Mouse (Mus musculus) frontal cortex, adult 2 months (tissue): ENCODE results near the gene Prss48. TPM values are rescaled to one million over a fixed set of nuclear protein-coding genes. Genes with fewer than 3 reads are reported as not detected.

Source experiments
- DNase-seq, 2 experiments: peaks; one replicate each; pipeline ENCODE4 v3.0.0; 2022; ENCODE audit warnings: low spot score in 1 of 2; ENCODE audit errors: extremely low spot score in 1 of 2
- polyA plus RNA-seq: library from polyadenylated mRNA; depleted of rRNA; stranded (reverse); fragments of >200 nt; gene quantifications from 2 replicates; pipeline ENCODE4 v1.2.3, GENCODE M21; 2012; rRNA removed

The Prss48 gene
- polyA plus RNA-seq: not detected in 2 replicates

DNA sequence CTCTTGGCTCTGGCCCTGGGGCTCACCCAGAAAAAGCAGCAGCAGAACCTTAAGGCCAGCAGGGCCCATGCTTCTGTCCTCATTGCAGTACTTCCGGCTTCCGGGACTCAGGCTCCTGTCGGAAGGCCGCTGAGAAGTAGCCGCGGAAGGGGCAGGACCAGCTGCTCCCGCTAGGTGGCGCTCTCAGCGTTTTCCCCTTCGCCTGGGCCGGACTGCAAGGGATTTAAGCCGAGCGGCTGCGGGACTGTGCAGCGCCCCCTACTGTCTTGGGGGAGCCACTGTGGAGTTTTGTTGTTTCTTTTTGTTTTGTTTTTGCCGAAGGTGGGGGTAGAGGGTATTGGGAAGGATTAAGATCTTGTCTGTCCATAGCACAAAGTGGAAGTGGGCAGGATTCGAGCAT is at the start of gene Prss48:
Gene Prss48 (minus strand): TSS at position 69 of the 400 bp plus-strand sequence.
- no peak for DNase-seq

DNA sequence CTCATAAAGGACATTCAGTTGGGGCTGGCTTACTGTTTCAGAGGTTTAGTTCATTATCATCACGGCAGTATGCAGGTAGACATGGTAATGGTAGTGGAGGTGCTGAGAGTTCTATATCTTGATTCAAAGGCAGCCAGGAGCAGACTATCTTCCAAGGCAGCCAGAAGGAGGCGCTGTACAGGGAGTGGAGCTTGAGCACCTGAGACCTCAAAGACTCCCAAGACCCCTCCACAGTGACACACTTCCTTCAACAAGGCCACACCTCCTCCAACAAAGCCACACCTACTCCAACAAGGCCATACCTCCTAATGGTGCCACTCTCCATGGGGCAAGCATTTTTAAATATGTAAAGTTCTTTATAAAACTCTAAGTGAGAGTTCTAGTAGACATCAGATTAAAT is 46.8 kb upstream of the Prss48 start:
- no peak for DNase-seq

DNA sequence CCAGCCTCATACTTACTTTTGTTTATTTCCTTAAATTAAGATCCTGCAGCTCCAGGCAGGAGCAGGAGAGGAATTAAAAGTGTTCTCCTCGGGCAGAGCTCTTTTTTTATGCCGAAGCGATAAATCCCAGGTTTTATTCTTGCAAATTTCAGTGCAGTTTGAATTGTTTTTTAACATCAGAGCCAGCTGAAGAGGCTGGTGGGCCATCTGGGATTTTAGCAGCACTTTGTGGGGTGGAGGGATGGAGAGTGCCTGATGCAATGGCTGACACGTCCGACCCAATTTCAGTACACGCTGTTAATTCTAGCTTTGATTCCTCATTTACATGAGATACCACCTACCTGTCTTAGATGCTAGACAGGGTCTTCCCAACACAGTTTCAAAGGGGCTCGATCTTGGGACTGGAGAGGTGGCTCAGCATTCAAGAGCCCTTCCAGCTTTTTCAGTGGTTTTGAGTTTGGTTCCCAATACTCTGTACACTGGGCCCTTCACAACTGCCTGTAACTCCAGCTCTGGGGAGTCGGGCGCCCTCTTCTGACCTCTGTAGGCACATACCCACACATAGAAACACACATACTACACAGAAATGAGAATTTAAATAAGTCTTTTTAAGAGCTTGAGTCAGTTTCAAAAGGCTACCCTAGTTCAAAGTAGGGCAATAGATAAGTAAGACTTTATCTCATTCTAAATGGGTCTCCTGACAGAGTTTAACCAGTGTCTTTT is 45.6 kb upstream of the Prss48 start:
- DNase-seq: no peak

DNA sequence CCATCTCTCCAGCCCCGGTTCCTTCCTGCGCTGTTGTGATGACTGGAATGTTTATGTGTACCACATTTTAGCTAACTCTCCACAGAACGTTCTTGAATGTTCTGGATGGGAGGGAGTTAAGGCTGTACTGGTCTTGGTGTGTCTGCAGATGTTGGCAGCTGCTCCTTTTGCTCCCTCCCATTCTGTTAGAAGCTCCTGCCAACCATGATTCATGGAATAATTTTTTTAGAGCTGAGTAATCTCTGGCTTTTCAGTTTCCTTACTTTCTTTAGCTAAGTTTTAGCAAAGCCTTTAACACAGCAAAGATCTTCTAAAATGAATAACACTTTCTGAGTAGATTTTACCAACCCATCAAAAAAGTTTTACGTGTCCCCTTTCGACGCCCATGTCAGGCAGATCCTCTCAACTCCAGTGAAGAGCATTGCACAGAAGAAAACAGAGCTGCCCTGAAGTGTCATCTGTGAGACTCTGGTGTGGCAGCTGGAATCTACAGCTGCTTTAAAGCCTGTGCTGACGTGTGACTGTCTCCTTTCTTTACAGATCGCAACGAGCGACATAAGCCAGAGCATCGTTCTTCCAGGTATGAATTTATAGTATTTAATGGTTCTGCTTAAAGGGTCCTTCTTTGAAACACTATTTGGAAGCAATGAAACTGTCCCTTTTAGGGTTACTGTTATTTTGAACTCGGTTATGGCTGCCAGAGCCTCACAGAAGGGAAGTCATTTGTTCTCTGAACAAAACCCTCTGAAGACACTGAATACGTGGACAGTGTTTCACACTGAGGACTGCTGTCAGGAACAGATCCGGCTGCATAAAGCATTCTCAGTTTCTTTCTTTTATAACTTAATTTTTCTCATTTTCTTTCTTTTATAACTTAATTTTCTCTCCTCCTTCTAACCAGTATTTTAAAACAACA is 38.3 kb upstream of the Prss48 start:
- DNase-seq: peak in 1 of 2 experiments; percentile 26

DNA sequence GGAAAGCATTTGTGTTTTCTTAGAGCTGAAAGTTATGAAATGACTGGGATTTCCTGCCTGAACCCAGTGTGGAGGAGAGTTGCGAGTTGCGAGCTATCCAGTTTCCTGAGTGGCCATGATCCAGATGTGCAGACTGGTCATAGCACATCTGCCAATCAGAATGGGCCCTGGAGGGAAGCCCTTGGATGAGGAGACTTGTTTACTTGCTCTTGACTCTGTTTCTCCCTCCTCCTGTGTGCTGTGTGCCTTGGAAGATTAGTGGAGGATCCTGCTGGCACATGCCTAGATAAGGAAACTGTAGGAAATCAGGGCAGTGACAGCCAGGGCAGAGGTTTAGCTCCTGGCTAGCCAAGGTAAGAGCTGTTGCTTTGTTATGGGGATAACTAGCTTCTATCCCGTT is 36.4 kb upstream of the Prss48 start:
- DNase-seq: no peak

DNA sequence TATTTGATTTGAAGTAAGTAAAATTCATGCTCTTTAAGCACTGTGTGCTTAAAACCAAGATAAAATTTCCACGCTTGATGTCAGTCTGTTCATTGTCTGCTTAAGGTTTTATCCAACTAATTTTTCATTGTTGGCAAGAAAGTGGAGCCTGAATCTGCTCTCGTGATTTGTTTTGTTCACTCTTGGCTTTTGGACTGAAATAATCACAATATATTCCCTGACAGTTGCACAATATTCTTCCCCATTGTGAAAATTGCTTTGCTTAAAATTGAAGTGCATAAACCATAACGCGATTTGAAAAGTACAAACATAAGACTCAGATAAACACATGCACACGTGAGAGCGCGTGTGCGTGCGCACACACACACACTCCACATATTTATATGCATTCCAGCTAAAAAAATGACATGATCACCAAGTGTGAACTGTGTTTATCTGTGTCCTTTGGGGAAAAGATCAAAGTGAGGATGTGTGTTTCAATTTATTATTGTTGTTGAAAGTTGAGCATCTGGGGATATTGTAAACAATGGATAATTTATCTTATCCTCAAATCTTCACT is 35.7 kb upstream of the Prss48 start:
- DNase-seq: no peak

DNA sequence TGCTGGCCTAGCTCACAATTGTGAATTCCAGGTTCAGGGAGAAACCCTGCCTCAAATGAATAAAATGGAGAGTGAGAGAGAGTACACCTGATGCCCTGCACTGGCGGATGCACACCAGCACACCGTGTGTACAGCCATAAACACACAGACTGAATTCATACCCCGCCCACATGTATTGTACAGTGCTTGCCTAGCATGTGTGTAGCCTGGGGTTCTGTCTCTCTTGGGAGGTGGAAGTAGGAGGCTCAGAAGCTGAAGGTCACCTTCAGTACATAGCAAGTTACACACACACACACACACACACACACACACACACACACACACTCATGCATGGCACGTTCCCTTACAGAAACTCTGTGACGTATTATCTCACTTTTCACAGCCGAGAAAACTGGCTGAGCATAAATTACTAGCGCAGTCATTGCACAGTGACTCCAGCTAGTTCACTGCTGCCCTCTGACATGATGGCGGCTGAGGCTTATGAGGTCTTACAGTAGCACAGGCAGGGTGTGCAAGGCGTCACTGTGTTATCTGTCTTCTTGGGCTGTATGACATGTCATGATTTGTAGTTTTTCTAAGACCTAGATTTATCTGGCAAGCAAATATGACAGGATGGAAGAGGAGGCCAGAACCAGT is 31.3 kb upstream of the Prss48 start:
- no peak for DNase-seq

DNA sequence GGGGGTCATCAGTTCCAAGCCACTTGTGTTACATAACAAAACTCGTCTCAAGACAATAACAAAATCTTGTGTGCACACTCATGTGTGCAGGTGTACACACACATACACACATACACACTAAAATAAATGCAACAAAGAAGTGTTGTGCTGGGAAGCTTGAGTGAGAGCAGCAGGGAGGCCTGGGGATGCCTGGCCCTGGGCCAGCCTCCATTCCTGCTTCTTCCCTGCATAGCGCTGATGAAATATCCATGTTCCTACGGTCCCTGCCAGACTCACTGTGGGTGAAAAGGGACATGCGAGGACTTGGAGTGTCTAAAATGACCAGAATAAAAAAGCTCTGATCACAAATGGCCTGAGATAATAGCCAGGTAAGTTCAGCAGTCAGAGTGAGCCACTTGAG is 28.3 kb upstream of the Prss48 start:
- no peak for DNase-seq

DNA sequence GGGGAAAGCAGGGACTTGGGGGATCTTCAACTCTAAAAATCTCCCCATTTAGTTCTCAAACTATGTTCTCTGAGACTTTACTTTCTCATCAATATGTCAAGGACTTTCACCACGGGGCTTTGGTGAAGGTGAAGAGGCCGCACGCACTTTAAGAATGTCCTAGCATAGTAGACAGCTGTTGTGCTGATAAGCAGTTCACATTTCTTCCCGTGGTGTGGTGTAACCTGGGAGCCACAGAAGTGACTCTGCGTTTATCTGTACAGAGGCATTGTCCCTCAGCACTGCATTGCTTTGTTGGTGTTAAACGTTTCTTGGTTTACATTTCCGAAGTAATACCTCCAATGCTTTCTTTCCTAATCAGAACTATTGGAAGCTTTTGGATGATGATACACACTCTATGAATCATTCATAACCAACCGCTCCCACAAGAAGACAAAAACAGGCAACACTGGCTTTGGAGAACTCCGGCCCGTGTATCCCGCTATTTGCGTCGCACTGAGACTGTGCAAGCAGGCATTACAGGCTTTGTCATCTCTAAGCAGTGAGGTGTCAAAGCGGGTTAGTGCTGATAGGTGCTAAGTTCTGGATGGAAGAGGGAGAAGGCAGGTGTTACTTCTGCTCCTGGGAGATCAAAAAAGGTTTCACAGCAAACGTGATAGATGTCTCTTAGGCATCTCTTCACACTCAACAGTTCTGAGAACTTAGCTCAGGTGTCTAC is 26.5 kb upstream of the Prss48 start:
- no peak for DNase-seq

DNA sequence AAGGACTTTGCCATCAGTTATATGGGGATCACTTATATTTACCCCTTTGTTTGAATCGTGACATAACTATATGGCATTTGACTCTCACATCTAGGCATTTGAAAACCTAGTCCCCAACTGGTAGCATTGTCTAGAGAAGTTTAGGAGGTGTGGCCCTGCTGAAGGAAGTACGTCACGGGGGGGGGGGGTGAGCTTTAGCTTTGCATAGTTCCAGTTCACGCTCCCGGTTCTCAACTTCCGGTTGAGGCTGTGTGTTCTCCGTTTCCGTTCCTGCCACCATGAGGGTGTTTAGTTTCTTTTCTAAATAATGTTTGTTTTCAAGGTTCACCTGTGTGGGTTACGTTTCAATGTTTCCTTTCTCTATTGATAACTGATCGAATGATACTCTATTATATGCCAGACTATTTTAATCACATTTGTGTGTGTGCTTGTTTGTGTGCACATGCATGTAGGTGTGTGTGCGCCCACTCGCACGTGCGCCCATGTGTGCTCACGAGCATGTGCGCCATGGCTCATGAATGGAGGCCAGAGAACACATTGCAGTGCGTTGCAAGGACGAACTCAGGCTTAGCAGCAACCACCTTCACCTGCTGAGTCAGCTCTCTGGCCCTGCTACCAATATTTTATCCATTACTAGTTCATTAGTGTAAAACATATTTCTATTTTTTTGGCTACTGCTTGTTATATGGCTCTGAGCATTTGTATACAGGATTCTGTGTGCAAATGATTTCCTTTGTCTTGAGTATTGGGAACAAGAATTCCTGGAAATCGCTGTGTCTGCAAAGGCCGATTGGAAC is 23.2 kb upstream of the Prss48 start:
- DNase-seq: no peak

DNA sequence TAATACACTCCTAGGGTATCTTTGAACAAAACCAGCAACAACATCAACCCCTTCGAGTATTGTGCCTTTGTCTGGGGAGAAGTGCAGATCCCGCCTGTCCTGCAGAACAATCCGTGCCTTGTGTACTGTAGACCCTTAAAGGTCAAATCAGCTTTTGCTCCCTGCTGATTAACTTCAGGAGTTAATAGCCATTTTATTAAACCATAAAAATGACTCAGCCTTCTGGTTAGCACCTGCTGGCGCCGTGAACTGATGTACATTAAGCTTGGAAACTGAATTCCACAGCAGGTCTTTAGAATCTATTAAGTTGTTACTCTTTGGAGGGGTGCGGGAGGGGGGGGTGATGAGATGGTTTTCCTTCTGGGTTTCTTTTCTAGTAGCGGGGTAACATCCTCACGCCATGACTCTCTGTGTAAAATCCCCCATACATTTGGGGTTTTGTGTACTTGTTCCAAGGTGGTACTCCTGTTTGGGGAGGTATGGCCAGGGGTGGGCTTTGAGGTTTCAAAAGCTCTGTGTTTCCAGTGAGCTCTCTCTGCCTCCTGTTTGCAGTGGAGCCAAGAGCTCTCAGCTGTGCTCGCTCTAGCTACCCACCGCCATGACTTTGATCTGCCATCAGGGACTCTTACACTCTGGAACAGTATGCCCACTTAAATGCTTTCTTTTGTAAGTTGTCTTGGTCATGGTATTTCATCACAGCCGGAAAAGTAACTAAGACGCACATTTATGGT is 21.9 kb upstream of the Prss48 start:
- no peak for DNase-seq

DNA sequence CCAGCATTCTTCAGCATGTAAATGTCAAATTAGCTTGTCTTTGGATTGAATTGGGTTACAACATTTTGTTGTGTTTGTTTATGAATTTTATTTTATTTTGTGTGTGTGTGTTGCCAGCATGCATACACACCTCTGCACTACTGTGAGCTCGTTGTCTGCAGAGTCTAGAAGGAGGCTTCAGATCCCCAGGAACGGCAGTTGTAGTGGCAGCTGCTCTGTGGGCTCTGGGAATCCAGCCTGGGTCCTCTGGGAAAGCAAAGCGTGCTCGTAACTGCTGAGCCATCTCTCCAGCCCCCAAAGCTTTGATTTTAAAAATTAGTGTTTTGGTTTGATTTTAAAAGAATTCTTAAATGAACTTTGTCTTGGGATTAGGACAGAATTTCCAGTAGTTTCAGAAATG is 19.4 kb upstream of the Prss48 start:
- DNase-seq: no peak

DNA sequence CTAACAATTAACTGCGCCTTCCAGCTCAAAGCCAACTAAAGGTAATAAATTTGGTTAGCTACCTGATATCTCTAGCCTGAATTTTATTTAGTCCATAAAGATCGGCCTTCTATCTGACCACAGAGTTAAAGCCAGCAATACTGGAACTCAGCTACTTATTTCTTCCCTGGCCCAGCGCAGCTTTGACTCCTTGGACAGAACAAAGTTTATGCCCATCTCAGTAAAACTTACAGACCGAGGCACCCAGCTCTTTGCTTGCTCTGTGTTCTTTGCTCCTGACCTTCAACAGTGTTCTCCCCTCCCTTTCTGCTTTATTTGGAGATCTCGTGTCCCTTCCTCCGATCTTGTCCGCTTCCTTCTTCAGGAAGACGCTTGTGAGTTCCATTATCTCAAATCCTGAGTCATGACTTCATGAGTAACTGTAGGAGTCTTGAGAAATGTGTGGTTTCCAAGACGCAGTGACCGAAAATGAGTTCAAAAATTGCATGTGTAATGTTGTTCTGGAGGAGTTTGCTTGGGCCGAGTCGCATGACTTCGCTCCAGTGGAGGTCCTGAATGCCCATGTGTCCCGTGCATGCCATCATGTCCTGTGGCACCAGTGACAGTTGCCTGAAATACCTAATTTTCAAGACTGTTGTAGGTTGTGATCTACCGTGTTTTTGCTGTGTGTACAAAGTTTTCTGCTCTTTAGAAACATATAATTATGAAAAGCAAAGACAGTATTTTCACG is 18.8 kb upstream of the Prss48 start:
- no peak for DNase-seq

DNA sequence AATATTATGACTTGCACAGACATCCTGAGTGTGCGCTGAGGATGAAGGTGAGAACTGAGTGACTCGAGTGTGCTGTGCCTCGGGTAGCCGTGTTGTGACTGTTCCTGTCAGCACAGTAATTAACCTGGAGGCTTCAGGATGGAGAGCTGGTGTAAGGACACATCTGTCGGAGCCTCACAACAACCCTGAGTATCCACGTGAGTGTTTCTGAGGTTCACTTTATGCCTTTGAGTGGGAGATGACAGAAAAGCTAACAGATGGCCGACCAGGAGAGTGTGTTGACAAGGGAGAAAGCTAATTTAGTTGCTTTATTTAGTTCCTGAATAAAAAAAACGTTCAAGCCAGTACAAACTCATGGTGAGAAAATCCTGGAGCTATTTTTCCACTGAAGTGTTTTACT is 15.2 kb upstream of the Prss48 start:
- DNase-seq: peak; percentile 20 to 50

DNA sequence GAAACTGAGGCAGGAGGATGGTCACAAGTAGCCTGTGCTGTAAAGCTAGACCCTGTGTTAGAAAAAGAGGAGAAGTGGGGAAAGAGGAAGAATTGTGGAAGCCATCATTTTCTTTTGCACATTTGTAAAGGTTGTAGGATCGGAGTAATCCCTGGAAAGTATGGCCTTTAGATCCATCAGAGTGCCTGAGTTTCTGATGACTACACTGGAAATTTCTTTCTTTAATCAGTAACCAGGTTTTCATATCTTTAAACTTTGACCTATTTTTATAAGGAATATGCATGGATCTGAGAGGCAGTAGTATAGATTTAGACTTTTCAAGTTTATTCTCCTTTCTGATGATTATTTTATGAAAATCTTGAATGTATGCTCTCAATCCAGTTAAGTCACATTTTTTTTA is 14.7 kb upstream of the Prss48 start:
- no peak for DNase-seq

DNA sequence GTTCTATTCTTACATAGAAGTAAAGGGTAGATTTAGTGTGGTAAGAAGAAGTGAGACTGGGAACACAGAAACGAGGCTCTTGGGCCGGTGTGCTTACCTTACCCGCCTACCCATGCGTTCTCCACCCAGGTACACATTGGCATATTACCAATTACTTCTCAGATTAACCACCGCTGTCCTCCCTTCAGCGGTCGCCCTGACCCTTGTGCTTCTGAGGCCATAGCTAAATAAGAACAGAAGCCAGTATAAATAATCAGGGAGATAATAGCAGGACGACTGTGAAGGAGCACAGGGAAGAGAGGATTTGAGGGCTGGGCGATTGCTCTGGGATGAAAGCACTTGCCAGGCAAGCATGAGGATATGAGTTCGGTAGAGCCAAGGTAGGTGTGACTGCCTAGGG is 11.5 kb upstream of the Prss48 start:
- no peak for DNase-seq

DNA sequence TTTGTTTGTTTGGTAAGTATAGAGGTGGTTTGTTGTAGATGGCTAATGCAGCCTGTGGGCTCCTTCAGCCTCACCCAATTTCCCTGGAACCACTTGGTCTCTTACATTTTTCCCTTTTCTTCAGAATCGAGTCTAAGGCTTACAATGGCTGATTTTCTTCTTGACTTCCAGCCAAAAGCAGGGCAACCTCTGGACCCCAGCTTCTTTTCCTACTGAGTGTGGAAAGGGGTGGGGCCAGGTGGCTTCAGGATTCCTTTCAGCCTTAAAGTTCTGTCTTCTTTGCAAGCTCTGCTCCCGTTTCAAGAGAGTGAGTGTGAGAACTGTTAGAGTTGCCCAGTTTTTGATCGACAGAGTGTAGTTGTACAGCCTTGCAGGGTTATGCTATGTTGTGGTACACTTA is 9.5 kb upstream of the Prss48 start:
- no peak for DNase-seq

DNA sequence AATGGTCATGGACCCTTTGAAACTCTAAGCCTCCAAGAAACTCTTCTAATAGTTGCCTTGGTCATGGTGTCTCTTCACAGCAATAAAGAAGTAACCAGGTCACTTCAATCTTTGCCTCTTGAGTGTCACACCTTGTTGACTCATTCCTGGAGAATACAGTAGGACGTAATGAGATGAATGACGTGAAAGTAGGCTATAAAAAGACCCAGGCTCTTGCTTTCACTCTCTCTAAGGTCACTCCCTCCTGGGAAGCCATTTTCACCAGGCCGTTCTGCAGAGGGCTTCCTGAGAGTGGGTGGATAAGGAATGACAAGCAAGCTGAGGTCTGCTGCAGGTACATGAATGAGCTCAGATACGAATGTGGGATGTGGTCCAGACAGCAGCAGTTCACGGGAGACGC is 9.1 kb upstream of the Prss48 start:
- DNase-seq: no peak
